Mouse (Mus musculus) myocyte (in vitro differentiated cells): ENCODE results near the gene Eml2. TPM values are rescaled to one million over a fixed set of nuclear protein-coding genes. Genes with fewer than 3 reads are reported as not detected.

Experiments used
- H3K27me3 ChIP-seq: one replicate; pipeline ENCODE4 v1.6.1; 2011; ENCODE audit not compliant: control insufficient read depth, insufficient read depth, insufficient read length
- H3K36me3 ChIP-seq: one replicate; pipeline ENCODE4 v1.6.1; 2011; ENCODE audit not compliant: control insufficient read depth, insufficient read depth
- H3K4me2 ChIP-seq: one replicate; pipeline ENCODE4 v1.6.1; 2011; ENCODE audit warnings: low read depth, control low read depth
- H3K4me3 ChIP-seq: one replicate; pipeline ENCODE4 v1.5.1; 2011; ENCODE audit warnings: mild to moderate bottlenecking, control low read depth, moderate library complexity
- H3K79me2 ChIP-seq: one replicate; pipeline ENCODE4 v1.6.1; 2011; ENCODE audit not compliant: control insufficient read depth, insufficient read depth
- H3ac ChIP-seq: one replicate; pipeline ENCODE4 v1.6.1; 2011; ENCODE audit not compliant: control insufficient read depth, insufficient read length
- CEBPB ChIP-seq: IDR thresholded peaks from 2 replicates; pipeline ENCODE4 v1.6.1; 2011; ENCODE audit warnings: mild to moderate bottlenecking, moderate library complexity; ENCODE audit not compliant: poor library complexity, insufficient read depth, severe bottlenecking
- E2F4 ChIP-seq: IDR thresholded peaks from one replicate; pipeline ENCODE4 v1.6.1; 2011; ENCODE audit warnings: mild to moderate bottlenecking, control low read depth, moderate library complexity; ENCODE audit not compliant: insufficient read depth
- MAX ChIP-seq: IDR thresholded peaks from one replicate; pipeline ENCODE4 v1.6.1; 2011; ENCODE audit warnings: low read depth, mild to moderate bottlenecking, control low read depth
- MYOD1 ChIP-seq, 3 experiments: IDR thresholded peaks; one replicate each; pipeline ENCODE4 v1.6.1; 2011; ENCODE audit warnings: control low read depth in 2 of 3, low read depth in 2 of 3, mild to moderate bottlenecking in 2 of 3, moderate library complexity in 1 of 3; ENCODE audit not compliant: insufficient read length in 2 of 3, control insufficient read depth in 1 of 3
- MYOG ChIP-seq, 3 experiments: IDR thresholded peaks; one replicate each; pipeline ENCODE4 v1.6.1; 2011; ENCODE audit warnings: control low read depth in 2 of 3, low read depth in 2 of 3, mild to moderate bottlenecking in 2 of 3; ENCODE audit not compliant: insufficient read length in 2 of 3, control insufficient read depth in 1 of 3, insufficient read depth in 1 of 3
- POLR2A ChIP-seq: IDR thresholded peaks from one replicate; pipeline ENCODE4 v1.6.1; 2011; ENCODE audit warnings: low read depth, mild to moderate bottlenecking, control low read depth, moderate library complexity; ENCODE audit not compliant: insufficient read length
- POLR2AphosphoS2 ChIP-seq: IDR thresholded peaks from one replicate; pipeline ENCODE4 v1.6.1; 2011; ENCODE audit warnings: low read depth, control low read depth; ENCODE audit not compliant: insufficient read length
- REST ChIP-seq: IDR thresholded peaks from one replicate; pipeline ENCODE4 v1.6.1; 2011; ENCODE audit warnings: mild to moderate bottlenecking, control low read depth, moderate library complexity; ENCODE audit not compliant: insufficient read depth, insufficient read length
- SRF ChIP-seq: IDR thresholded peaks from one replicate; pipeline ENCODE4 v1.6.1; 2011; ENCODE audit warnings: low read depth; ENCODE audit not compliant: control insufficient read depth, insufficient read length
- TCF12 ChIP-seq: IDR thresholded peaks from one replicate; pipeline ENCODE4 v1.6.1; 2011; ENCODE audit warnings: mild to moderate bottlenecking, control low read depth; ENCODE audit not compliant: poor library complexity, insufficient read depth, severe bottlenecking
- TCF3 ChIP-seq: IDR thresholded peaks from one replicate; pipeline ENCODE4 v1.6.1; 2011; ENCODE audit warnings: low read depth, control low read depth; ENCODE audit not compliant: insufficient read length
- USF1 ChIP-seq: IDR thresholded peaks from one replicate; pipeline ENCODE4 v1.6.1; 2011; ENCODE audit warnings: low read depth, mild to moderate bottlenecking, control low read depth, moderate library complexity
- polyA plus RNA-seq: library from polyadenylated mRNA; unstranded; fragments of >200 nt; fragmentation: generic; extraction: Trizol; gene quantifications from one replicate; pipeline ENCODE4 v1.2.1, GENCODE M21; 2012; ENCODE audit warnings: missing spikeins

Gene Eml2
- polyA plus RNA-seq, 1 experiment = 47.7 TPM

DNA sequence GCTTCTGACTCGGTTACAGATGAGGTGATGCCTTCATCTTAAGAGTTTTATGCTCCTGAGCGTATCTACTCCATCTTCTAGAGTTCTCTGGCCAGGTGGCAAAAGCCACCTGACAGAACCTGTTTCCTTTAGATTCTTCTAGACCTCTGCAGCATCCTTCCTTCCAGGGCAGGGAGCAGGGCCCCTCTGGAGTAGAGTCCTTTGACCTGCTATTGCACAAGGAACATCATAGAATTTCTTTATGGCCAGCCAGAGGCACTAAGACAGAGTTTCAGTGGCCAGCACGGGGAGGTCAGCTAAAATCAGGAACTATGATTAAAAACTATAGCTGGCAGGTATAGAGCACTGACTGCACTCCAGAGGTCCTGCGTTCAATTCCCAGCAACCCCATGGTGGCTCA lies 75.9 kb downstream of the Eml2 start:
- H3ac ChIP-seq = no peak overlapping the region
- no peaks in the 10 kb centered on the region for H3K27me3 ChIP-seq
- H3K4me3 ChIP-seq = no peak overlapping the region
- no peaks in the 10 kb centered on the region for H3K36me3 ChIP-seq
- H3K79me2 ChIP-seq = no peaks in the 10 kb centered on the region
- no peak overlapping the region for H3K4me2 ChIP-seq
- TF ChIP-seq SRF = no peak
- TF ChIP-seq MYOG (IDR thresholded peaks at IDR 0.05; ENCODE audit: control insufficient read depth in 1 of 3, insufficient read depth in 1 of 3, insufficient read length in 2 of 3, low read depth in 2 of 3) = no peak
- no peak for TF ChIP-seq E2F4
- no peak for TF ChIP-seq POLR2A
- no peak for TF ChIP-seq POLR2AphosphoS2
- no peak for TF ChIP-seq TCF3
- no peak for TF ChIP-seq MYOD1 (IDR thresholded peaks at IDR 0.05; ENCODE audit: control insufficient read depth in 1 of 3, insufficient read length in 2 of 3, low read depth in 2 of 3)
- no peak for TF ChIP-seq MAX
- no peak for TF ChIP-seq TCF12

DNA sequence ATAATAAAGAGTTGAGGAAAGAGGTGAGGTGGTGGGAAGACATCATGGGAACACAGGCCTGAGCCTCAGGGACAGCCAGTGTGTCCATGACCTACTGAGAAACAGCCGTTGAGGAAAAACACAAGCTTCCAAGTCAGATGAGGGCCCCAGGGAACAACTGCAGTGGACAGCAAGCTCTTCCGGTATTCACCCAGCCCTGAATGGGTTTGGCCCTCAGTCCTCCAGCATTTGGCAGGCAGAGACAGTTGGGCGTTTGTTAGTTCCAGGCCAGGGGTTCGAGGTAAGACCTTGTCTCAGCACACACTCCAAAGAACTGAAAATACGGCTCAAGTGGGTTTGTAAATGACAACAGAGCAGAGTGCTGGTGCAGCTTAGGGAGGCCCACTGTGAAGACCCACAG lies 77.2 kb downstream of the Eml2 start:
- H3K79me2 ChIP-seq = no peaks in the 10 kb centered on the region
- H3K36me3 ChIP-seq = peaks cover 13% of the 10 kb centered on the region
- no peaks in the 10 kb centered on the region for H3K27me3 ChIP-seq
- no peak overlapping the region for H3K4me3 ChIP-seq
- no peak overlapping the region for H3K4me2 ChIP-seq
- H3ac ChIP-seq = no peak overlapping the region
- TF ChIP-seq MYOG (IDR thresholded peaks at IDR 0.05; ENCODE audit: control insufficient read depth in 1 of 3, insufficient read depth in 1 of 3, insufficient read length in 2 of 3, low read depth in 2 of 3) (peak in 1 of 3 experiments; percentile 66), CEBPB (no peak), REST (no peak), MYOD1 (IDR thresholded peaks at IDR 0.05; ENCODE audit: control insufficient read depth in 1 of 3, insufficient read length in 2 of 3, low read depth in 2 of 3) (peak in 1 of 3 experiments; percentile 9), MAX (no peak), E2F4 (no peak), USF1 (no peak), TCF12 (no peak), SRF (no peak), TCF3 (no peak), POLR2AphosphoS2 (peak; percentile 91)

DNA sequence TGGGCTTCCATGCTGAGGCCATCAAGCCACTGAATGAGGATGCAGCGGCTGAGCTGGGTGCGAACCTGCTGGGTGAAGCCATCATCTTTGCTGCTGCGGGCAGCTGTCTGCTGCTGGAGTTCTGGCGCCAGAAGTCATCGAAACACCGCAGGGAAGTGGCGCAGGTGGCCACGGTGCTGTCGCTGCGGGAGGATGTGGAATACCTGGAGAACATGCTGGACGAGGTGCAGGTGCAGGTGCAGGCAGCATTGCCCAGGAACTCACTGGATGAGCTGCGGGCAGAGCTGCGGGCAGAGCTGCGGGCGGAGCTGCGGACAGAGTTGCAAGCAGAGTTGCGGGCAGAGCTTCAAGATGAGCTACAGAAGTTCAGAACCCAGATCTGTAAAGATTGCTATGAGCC lies 79.2 kb downstream of the Eml2 start:
- Histone ChIP-seq H3K4me2 (no peak overlapping the region), H3K36me3 (peaks cover 26% of the 10 kb centered on the region), H3K4me3 (no peak overlapping the region), H3ac (no peak overlapping the region), H3K79me2 (no peaks in the 10 kb centered on the region), H3K27me3 (no peaks in the 10 kb centered on the region)
- TF ChIP-seq MYOG (IDR thresholded peaks at IDR 0.05; ENCODE audit: control insufficient read depth in 1 of 3, insufficient read depth in 1 of 3, insufficient read length in 2 of 3, low read depth in 2 of 3) (peak in 1 of 3 experiments; percentile 3), POLR2AphosphoS2 (peak; percentile 79), POLR2A (peak; percentile 39), TCF3 (no peak)

Other genes with a start within 250 kb of the Eml2 start
- not detected for gene Nanos2, start 189.0 kb upstream of the Eml2 start, polyA plus RNA-seq
- 10.4 TPM for gene Mypop, start 185.2 kb upstream of the Eml2 start, polyA plus RNA-seq
- 27.6 TPM for gene Irf2bp1, start 172.4 kb upstream of the Eml2 start, polyA plus RNA-seq
- 0.12 TPM for gene Foxa3, start 152.9 kb upstream of the Eml2 start, polyA plus RNA-seq
- 90.3 TPM for gene Sympk, start 152.0 kb upstream of the Eml2 start, polyA plus RNA-seq
- 0.04 TPM for gene Rsph6a, start 121.7 kb upstream of the Eml2 start, polyA plus RNA-seq
- gene Dmwd, start 100.2 kb upstream of the Eml2 start, polyA plus RNA-seq = 83.7 TPM
- 294 TPM for gene Dmpk, start 92.6 kb upstream of the Eml2 start, polyA plus RNA-seq
- gene Six5, start 81.8 kb upstream of the Eml2 start, polyA plus RNA-seq = 1.6 TPM
- not detected for gene Gm4969, start 58.1 kb upstream of the Eml2 start, polyA plus RNA-seq
- 6.2 TPM for gene Fbxo46, start 56.6 kb upstream of the Eml2 start, polyA plus RNA-seq
- 7.7 TPM for gene Qpctl, start 27.1 kb upstream of the Eml2 start, polyA plus RNA-seq
- gene Snrpd2, start 26.7 kb upstream of the Eml2 start, polyA plus RNA-seq = 192 TPM
- 0.48 TPM for gene Gipr, start 10.3 kb upstream of the Eml2 start, polyA plus RNA-seq
- 0.10 TPM for gene Gpr4, start 36.1 kb downstream of the Eml2 start, polyA plus RNA-seq
- 29.8 TPM for gene Opa3, start 51.9 kb downstream of the Eml2 start, polyA plus RNA-seq
- gene Vasp, start 95.4 kb downstream of the Eml2 start, polyA plus RNA-seq = 189 TPM
- 0.42 TPM for gene Ppm1n, start 103.6 kb downstream of the Eml2 start, polyA plus RNA-seq
- gene Rtn2, start 106.2 kb downstream of the Eml2 start, polyA plus RNA-seq = 340 TPM
- gene Fosb, start 133.6 kb downstream of the Eml2 start, polyA plus RNA-seq = 0.82 TPM
- gene Ercc1, start 168.4 kb downstream of the Eml2 start, polyA plus RNA-seq = 83.1 TPM
- gene Cd3eap, start 183.1 kb downstream of the Eml2 start, polyA plus RNA-seq = 13.7 TPM
- gene Ppp1r13l, start 183.3 kb downstream of the Eml2 start, polyA plus RNA-seq = 36.0 TPM
- 11.5 TPM for gene Ercc2, start 205.6 kb downstream of the Eml2 start, polyA plus RNA-seq
- gene Klc3, start 227.7 kb downstream of the Eml2 start, polyA plus RNA-seq = 3.5 TPM
- 1,561 TPM for gene Ckm, start 228.4 kb downstream of the Eml2 start, polyA plus RNA-seq